Mouse (Mus musculus) limb, embryonic 11.5 days (tissue): ENCODE measurements around the gene Fam114a2. TPM values are rescaled to one million over a fixed set of nuclear protein-coding genes. Genes with fewer than 3 reads are reported as not detected.
"Not testable (repeated sequence)": the region's sequence is repeated elsewhere in the genome, so short reads cannot be mapped to it uniquely, and the experiment has no call there.

ENCODE experiments used
- ATAC-seq: fragments of 200-750 bp; cut with Nextera tagmentation; 2 replicates; pipeline ENCODE4 v1.8.0; 2017; ENCODE audit warnings: low read depth; ENCODE audit not compliant: insufficient number of reproducible peaks, low FRiP score, low TSS enrichment
- DNase-seq: peaks from one replicate; pipeline ENCODE4 v3.0.0-alpha.2; 2015; ENCODE audit warnings: low spot score
- H3K27ac ChIP-seq: fragments of 300-500 bp; sonication (generic); replicated peaks from 2 replicates; pipeline ENCODE4 v1.5.1; 2014; ENCODE audit warnings: low read depth, mild to moderate bottlenecking, low read length
- H3K27me3 ChIP-seq: fragments of 300-500 bp; sonication (generic); 2 replicates; pipeline ENCODE4 v1.6.1; 2014; ENCODE audit warnings: mild to moderate bottlenecking, low read length, mixed read lengths; ENCODE audit not compliant: control insufficient read depth, insufficient read depth
- H3K36me3 ChIP-seq: fragments of 300-500 bp; sonication (generic); 2 replicates; pipeline ENCODE4 v1.6.1; 2014; ENCODE audit warnings: mild to moderate bottlenecking, low read length, moderate library complexity, mixed read lengths; ENCODE audit not compliant: control insufficient read depth, insufficient read depth
- H3K4me1 ChIP-seq: fragments of 300-500 bp; sonication (generic); 2 replicates; pipeline ENCODE4 v1.6.1; 2014; ENCODE audit warnings: low read length, mixed read lengths; ENCODE audit not compliant: control insufficient read depth, insufficient read depth
- H3K4me2 ChIP-seq: fragments of 300-500 bp; sonication (generic); 2 replicates; pipeline ENCODE4 v1.6.1; 2014; ENCODE audit warnings: low read depth, mild to moderate bottlenecking, moderate library complexity; ENCODE audit not compliant: severe bottlenecking
- H3K4me3 ChIP-seq: fragments of 300-500 bp; sonication (generic); 2 replicates; pipeline ENCODE4 v1.5.1; 2014; ENCODE audit warnings: low read depth, low read length
- H3K9ac ChIP-seq: fragments of 300-500 bp; sonication (generic); 2 replicates; pipeline ENCODE4 v1.6.1; 2014; ENCODE audit warnings: mild to moderate bottlenecking, low read length
- H3K9me3 ChIP-seq: fragments of 300-500 bp; sonication (generic); 2 replicates; pipeline ENCODE4 v1.6.1; 2016; ENCODE audit warnings: low read length; ENCODE audit not compliant: control insufficient read depth
- WGBS: fragments of 180-500 bp; shearing (Covaris S2); extraction: QIAGEN DNeasy Blood & Tissue Kit; methylation state at CpG from one replicate; pipeline ENCODE4 v1.1.7; 2014; 5-methylcytosine and 5-hydroxymethylcytosine counted together
- polyA plus RNA-seq: library from polyadenylated mRNA; unstranded; fragments of >200 nt; fragmentation: Nextera tagmentation; extraction: Ambion mirVana; gene quantifications from 2 replicates; pipeline ENCODE4 v1.2.1, GENCODE M21; 2014

Gene Fam114a2
- polyA plus RNA-seq, result 48.9 and 50.1 TPM in 2 replicates

GRCm38 (mm10) chr11:57518091-57518750, at the start of gene Fam114a2, which contains the start of gene Mfap3:
Fam114a2 (minus strand) TSS chr11:57518617.
Mfap3 (plus strand) TSS chr11:57518664.
- H3K4me2 ChIP-seq, result peak within 1 kb of the TSS; percentile 64
- ATAC-seq, result peak; percentile 95
- H3K36me3 ChIP-seq, result no peaks in the 10 kb centered on the region
- peak within 1 kb of the TSS; percentile 79 for H3K9ac ChIP-seq
- H3K27ac ChIP-seq, result peak within 1 kb of the TSS; percentile 59
- peak within 1 kb of the TSS; percentile 91 for H3K4me3 ChIP-seq
- under 1% methylated on average over 59 of the region's 59 CpGs for WGBS
- peaks cover 6% of the 10 kb centered on the region; the same call in 1 of the 2 replicates for H3K4me1 ChIP-seq
- no peaks in the 10 kb centered on the region for H3K27me3 ChIP-seq
- no peaks in the 10 kb centered on the region for H3K9me3 ChIP-seq
- DNase-seq, result peak; percentile 98

DNA sequence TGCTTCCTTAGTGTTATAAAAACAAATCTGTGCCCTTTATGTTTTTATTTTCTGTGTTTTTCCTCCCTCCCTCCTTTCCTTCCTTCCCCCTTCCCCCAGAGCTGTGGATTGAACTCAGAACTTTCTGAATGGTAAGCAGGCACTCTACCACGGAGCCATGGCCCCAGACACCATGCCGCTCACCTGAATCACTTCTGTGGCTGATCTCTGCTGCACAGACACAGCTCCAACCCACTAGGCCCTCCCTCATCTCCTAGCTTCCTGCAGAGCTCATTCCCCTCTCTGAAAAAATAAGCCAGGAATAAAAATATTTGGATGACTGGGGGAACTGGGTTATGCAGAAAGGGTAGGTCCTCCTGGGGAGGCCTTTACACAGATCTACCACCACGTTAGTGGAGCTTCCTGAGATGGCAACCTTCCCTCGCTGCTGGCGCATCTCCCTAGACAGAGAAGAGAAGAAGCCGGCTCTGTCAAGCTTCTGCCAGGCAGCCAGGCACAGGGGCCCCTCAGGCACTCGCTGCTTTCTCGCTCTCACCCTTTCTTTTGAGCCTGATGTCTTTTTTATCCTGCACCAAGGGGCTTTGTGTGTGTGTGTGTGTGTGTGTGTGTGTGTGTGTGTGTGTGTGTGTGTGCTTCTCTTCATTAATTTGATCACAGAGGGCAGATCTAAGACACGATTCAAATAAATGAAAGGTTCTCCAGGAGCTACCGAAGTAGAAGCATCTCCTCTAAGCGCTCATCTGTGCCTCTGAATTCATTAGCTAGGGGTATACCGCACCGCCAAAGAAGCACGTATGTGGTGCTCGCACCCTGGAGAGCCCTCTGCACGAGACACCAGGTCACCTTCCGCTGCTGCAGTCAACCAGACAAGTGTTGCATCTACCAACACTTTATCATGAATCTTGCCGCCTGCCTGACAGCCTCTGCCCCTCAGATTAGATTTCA, 47.9 kb upstream of the Fam114a2 start:
- Histone ChIP-seq H3K9ac (no peak overlapping the region), H3K4me2 (no peak overlapping the region), H3K4me3 (no peak overlapping the region), H3K4me1 (0 out of 2 replicates have a peak, but pooled peaks cover 2% of the 10 kb centered on the region), H3K27me3 (no peaks in the 10 kb centered on the region), H3K36me3 (no peaks in the 10 kb centered on the region), H3K27ac (no peak overlapping the region), H3K9me3 (no peaks in the 10 kb centered on the region)
- DNase-seq (no peak), ATAC-seq (no peak)
- 48% methylated on average over 18 of the region's 18 CpGs for WGBS

DNA sequence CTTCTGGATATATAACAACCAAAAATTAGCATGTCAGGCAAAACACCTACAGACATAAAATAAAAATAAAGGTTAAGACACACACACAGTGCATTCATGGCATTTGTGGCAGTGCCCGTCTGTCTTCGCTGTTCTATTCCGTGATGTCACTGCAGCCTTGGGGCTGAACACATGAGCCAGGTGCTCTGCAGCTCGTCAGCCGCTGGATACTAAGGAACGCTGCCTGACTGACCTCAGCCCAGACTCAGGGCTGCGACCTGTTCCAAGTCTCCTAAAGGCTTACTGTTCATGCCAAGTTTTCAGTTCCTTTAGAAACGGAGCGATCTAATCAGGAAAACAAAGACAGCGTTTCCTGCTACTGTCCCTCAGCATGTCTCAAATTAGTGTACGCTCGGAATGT, 46.1 kb upstream of the Fam114a2 start:
- H3K36me3 ChIP-seq, result no peaks in the 10 kb centered on the region
- H3K9ac ChIP-seq, result no peak overlapping the region
- ATAC-seq, result no peak
- no peak for DNase-seq
- WGBS, result 72% methylated on average over 12 of the region's 12 CpGs
- H3K4me1 ChIP-seq, result 0 out of 2 replicates have a peak, but pooled peaks cover 2% of the 10 kb centered on the region
- H3K27me3 ChIP-seq, result no peaks in the 10 kb centered on the region
- H3K4me3 ChIP-seq, result no peak overlapping the region
- no peak overlapping the region for H3K27ac ChIP-seq
- H3K4me2 ChIP-seq, result no peak overlapping the region
- no peaks in the 10 kb centered on the region for H3K9me3 ChIP-seq

DNA sequence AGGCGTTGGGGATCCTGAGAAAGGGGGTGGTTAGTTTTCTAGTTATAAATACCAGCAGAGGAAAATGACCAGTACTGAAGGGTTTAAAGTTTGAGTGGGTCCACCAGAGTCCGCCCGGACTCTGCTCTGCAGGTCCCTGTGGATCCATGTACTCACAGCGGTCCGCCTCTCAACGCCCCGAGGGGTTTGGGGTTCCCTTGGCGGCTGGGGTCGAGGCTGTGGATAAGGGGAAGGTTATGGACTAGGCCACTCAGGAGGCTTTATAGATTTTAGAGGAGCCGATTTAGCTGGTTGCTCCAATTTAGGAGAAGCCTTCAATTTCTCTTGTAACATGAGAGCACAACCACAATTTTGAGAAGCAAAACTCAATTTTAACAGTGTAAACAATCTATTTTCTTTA, 39.5 kb upstream of the Fam114a2 start:
- H3K4me2 ChIP-seq, H3K4me3 ChIP-seq, H3K36me3 ChIP-seq, DNase-seq, H3K27ac ChIP-seq, H3K9ac ChIP-seq, H3K4me1 ChIP-seq, ATAC-seq, H3K27me3 ChIP-seq, H3K9me3 ChIP-seq: not testable (repeated sequence)
- 84% methylated on average over 9 of the region's 10 CpGs for WGBS

DNA sequence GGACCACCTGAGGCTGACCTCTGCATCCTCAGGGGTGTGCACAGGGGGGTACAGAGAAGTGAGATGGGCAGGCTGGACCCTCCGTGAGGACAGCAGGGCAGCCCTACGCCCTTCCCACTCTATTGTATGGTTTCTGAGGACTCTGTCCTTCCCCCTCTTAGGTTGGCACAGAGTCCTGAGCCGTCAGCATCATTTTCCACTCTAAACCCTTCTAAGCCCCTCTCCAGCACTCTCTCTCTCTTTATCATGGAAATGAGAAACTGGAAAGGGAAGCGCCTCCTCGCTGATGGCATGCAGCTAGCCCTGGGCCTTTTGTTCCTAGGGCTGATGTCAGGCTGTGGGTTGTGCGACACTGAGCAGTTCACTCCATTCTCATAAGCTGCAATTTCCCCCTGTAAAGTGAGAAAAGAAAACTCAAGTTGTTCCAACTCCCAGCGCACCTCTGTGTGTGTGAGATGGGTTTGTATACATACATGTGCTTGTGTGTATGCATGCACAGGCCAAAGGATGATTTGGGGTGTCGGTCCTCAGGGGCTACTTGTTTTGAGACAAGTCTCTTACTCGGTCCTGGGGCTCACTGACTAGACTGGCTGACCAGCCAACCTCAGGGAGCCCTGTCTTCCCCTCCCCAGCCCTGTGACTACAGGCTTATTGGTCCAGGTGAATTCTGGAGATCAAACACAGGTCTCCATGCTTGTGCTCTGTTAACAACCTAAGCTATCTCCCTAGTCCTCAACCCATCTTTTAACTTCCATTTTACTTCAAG, 34.8 kb upstream of the Fam114a2 start:
- Histone ChIP-seq H3K27me3 (no peaks in the 10 kb centered on the region), H3K36me3 (no peaks in the 10 kb centered on the region), H3K9ac (no peak overlapping the region), H3K4me1 (peaks cover 6% of the 10 kb centered on the region; the same call in 1 of the 2 replicates), H3K9me3 (no peaks in the 10 kb centered on the region), H3K27ac (no peak overlapping the region), H3K4me3 (no peak overlapping the region), H3K4me2 (no peak overlapping the region)
- 72% methylated on average over 9 of the region's 9 CpGs for WGBS
- no peak for DNase-seq
- no peak for ATAC-seq

GRCm38 (mm10) chr11:57551016-57551415, 32.6 kb upstream of the Fam114a2 start:
- Histone ChIP-seq H3K4me2 (no peak overlapping the region), H3K9me3 (no peaks in the 10 kb centered on the region), H3K36me3 (no peaks in the 10 kb centered on the region), H3K4me3 (no peak overlapping the region), H3K27ac (no peak overlapping the region), H3K4me1 (peaks cover 10% of the 10 kb centered on the region), H3K27me3 (no peaks in the 10 kb centered on the region), H3K9ac (no peak overlapping the region)
- no peak for DNase-seq
- ATAC-seq, result no peak
- 89% methylated on average over 8 of the region's 8 CpGs for WGBS

- ATAC-seq, result no peak
Observed at GRCm38 (mm10) chr11:57550230-57550629, 31.8 kb upstream of the Fam114a2 start.

More at GRCm38 (mm10) chr11:57550230-57550629, 31.8 kb upstream of the Fam114a2 start:
- Histone ChIP-seq H3K4me1 (peaks cover 10% of the 10 kb centered on the region), H3K9me3 (no peaks in the 10 kb centered on the region), H3K4me3 (no peak overlapping the region), H3K9ac (no peak overlapping the region), H3K27ac (no peak overlapping the region), H3K36me3 (no peaks in the 10 kb centered on the region), H3K4me2 (no peak overlapping the region), H3K27me3 (no peaks in the 10 kb centered on the region)
- DNase-seq, result peak; percentile 29
- 90% methylated on average over 2 of the region's 2 CpGs for WGBS
